Mouse (Mus musculus): ENCODE measurements at regions not wholly inside any gene's neighbourhood (a gene's known extent, or its start where the extent isn't known, plus 50 kb on each side); places are given as distances from the start of the nearest gene placed in this dataset.

- 86% methylated on average over 10 of the region's 10 CpGs for WGBS
- no peaks in the 10 kb centered on the region for H3K4me1 ChIP-seq
- H3K27me3 ChIP-seq (ENCODE audit: poor library complexity, severe bottlenecking) = no peaks in the 10 kb centered on the region
- H3K36me3 ChIP-seq (replicated peaks) = no peaks in the 10 kb centered on the region
- H3K9me3 ChIP-seq = no peaks in the 10 kb centered on the region
- no peak overlapping the region for H3K4me3 ChIP-seq
- DNase-seq (ENCODE audit: extremely low spot score, low spot score) = no peak
- no peak overlapping the region for H3K27ac ChIP-seq
These were observed 122.1 kb upstream of the Gm26657 start for GRCm38 (mm10) chr4:56617661-56618360.

- DNase-seq (ENCODE audit: extremely low spot score, low spot score) = no peak
- 83% methylated on average over 4 of the region's 4 CpGs for WGBS
- no peak overlapping the region for H3K4me3 ChIP-seq
- no peaks in the 10 kb centered on the region for H3K36me3 ChIP-seq (replicated peaks)
- H3K27ac ChIP-seq = no peak overlapping the region
- H3K9me3 ChIP-seq = no peaks in the 10 kb centered on the region
- H3K27me3 ChIP-seq (ENCODE audit: poor library complexity, severe bottlenecking) = no peaks in the 10 kb centered on the region
- H3K4me1 ChIP-seq = no peaks in the 10 kb centered on the region
These were observed 127.5 kb upstream of the Gm26657 start for GRCm38 (mm10) chr4:56612325-56612724.

DNA sequence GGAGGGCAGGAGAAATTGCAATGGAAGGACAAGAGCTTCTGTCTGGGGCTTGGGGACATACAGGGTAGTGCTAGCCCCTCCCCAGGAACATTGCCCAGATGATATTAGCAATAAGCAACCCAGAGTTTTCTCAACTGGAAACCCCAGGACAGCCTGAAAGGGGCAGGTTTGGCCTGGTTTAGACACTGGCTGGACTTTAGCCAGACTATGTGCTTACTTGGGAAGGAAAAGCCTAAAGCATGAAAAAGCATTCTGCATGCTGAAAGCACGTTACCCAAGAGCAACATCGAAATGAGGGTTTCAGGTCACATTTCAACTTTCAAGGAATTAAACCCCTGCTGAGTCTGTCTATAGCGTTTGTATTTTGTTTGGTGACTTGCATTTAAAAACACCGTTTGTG, 128.1 kb upstream of the Gm26657 start:
- no peaks in the 10 kb centered on the region for H3K27me3 ChIP-seq (ENCODE audit: poor library complexity, severe bottlenecking)
- H3K4me3 ChIP-seq = no peak overlapping the region
- no peak for DNase-seq (ENCODE audit: extremely low spot score, low spot score)
- no peaks in the 10 kb centered on the region for H3K9me3 ChIP-seq
- H3K4me1 ChIP-seq = no peaks in the 10 kb centered on the region
- WGBS = 39% methylated on average over 4 of the region's 4 CpGs
- no peaks in the 10 kb centered on the region for H3K36me3 ChIP-seq (replicated peaks)
- H3K27ac ChIP-seq = no peak overlapping the region

DNA sequence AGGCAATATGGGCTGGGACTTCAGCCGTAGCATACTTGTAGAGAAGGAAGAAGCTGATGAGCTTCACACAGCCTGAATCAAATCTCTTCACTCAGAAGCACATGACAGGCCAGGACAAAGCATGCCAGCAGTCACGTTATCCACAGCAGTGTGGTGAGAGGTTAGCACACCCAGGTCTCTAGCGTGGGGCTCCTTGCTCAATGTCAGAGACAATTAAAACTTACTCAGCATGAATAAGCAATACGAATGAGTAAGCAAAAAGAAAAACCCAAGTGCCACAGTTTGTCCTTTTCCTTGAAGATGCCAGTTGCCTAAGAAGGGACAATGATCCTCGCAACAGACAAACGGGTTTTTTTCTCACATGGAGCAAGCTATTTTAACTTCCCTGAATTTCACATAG, 129.6 kb upstream of the Gm26657 start:
- no peaks in the 10 kb centered on the region for H3K36me3 ChIP-seq (replicated peaks)
- H3K4me1 ChIP-seq = no peaks in the 10 kb centered on the region
- H3K9me3 ChIP-seq = no peaks in the 10 kb centered on the region
- H3K27ac ChIP-seq = no peak overlapping the region
- DNase-seq (ENCODE audit: extremely low spot score, low spot score) = no peak
- no peaks in the 10 kb centered on the region for H3K27me3 ChIP-seq (ENCODE audit: poor library complexity, severe bottlenecking)
- 76% methylated on average over 6 of the region's 6 CpGs for WGBS
- H3K4me3 ChIP-seq = no peak overlapping the region

- Histone ChIP-seq H3K27ac (no peak overlapping the region), H3K36me3 (replicated peaks) (no peaks in the 10 kb centered on the region), H3K4me1 (no peaks in the 10 kb centered on the region), H3K9me3 (no peaks in the 10 kb centered on the region), H3K27me3 (ENCODE audit: poor library complexity, severe bottlenecking) (no peaks in the 10 kb centered on the region), H3K4me3 (no peak overlapping the region)
- no peak for DNase-seq (ENCODE audit: extremely low spot score, low spot score)
- 91% methylated on average over 4 of the region's 4 CpGs for WGBS
These were observed 131.2 kb upstream of the Gm26657 start for GRCm38 (mm10) chr4:56608701-56609100.

- Histone ChIP-seq H3K4me3 (no peak overlapping the region), H3K27me3 (ENCODE audit: poor library complexity, severe bottlenecking) (no peaks in the 10 kb centered on the region), H3K4me1 (no peaks in the 10 kb centered on the region), H3K36me3 (replicated peaks) (no peaks in the 10 kb centered on the region), H3K27ac (no peak overlapping the region), H3K9me3 (no peaks in the 10 kb centered on the region)
- WGBS = 90% methylated on average over 2 of the region's 2 CpGs
- no peak for DNase-seq (ENCODE audit: extremely low spot score, low spot score)
These were observed 141.5 kb upstream of the Gm26657 start for GRCm38 (mm10) chr4:56598398-56598797.

- no peaks in the 10 kb centered on the region for H3K36me3 ChIP-seq (replicated peaks)
- no peaks in the 10 kb centered on the region for H3K27me3 ChIP-seq (ENCODE audit: poor library complexity, severe bottlenecking)
- no peaks in the 10 kb centered on the region for H3K4me1 ChIP-seq
- no peak for DNase-seq (ENCODE audit: extremely low spot score, low spot score)
- H3K27ac ChIP-seq = no peak overlapping the region
- H3K9me3 ChIP-seq = no peaks in the 10 kb centered on the region
- H3K4me3 ChIP-seq = no peak overlapping the region
These were observed 141.9 kb upstream of the Gm26657 start for GRCm38 (mm10) chr4:56597931-56598330.

- H3K27me3 ChIP-seq (ENCODE audit: poor library complexity, severe bottlenecking) = no peaks in the 10 kb centered on the region
- H3K9me3 ChIP-seq = no peaks in the 10 kb centered on the region
- no peak for DNase-seq (ENCODE audit: extremely low spot score, low spot score)
- no peak overlapping the region for H3K27ac ChIP-seq
- no peaks in the 10 kb centered on the region for H3K4me1 ChIP-seq
- WGBS = 80% methylated on average over 3 of the region's 3 CpGs
- no peak overlapping the region for H3K4me3 ChIP-seq
- no peaks in the 10 kb centered on the region for H3K36me3 ChIP-seq (replicated peaks)
These were observed 157.5 kb upstream of the Gm26657 start for GRCm38 (mm10) chr4:56582405-56582804.

DNA sequence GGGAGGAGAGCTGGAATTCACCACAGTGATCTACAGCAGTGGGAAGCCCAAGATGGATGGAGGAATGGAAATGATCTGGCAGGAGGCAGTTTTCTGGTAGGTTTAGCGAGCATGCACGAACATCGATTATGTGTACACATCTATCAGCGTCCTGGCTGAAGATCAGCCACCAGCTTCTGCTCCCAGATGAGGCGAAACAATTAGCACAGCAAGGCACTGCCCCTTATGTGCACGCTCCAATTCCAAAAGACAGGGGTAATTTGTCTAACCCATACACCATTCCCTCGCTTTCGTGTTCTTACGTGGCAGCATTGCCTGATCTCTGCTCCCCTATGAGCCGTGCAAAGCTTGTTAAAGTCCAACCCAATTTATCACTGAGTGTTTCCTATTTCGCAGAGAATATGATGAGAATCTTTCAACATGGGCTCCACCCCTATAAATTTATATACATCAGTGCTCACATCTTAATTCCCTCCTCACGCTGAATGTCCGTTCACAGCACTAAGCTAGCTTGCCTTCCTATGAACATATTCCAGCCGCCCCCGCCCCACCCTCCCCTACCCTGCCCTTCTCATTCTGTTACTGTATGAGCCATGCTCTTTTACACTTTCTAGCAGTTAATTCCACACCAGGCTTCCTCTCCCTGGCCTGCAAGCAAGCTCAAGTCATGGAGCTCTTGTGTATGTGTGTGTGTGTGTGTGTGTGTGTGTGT, 162.9 kb upstream of the Gm26657 start:
- DNase-seq (ENCODE audit: extremely low spot score, low spot score) = no peak
- H3K4me3 ChIP-seq = no peak overlapping the region
- 94% methylated on average over 15 of the region's 15 CpGs for whole genome bisulfite sequencing

GRCm38 (mm10) chr4:56552126-56552525, 187.7 kb upstream of the Gm26657 start:
- DNase-seq (ENCODE audit: extremely low spot score, low spot score) = no peak
- Histone ChIP-seq H3K27me3 (ENCODE audit: poor library complexity, severe bottlenecking) (no peaks in the 10 kb centered on the region), H3K9me3 (no peaks in the 10 kb centered on the region)

More for the DNA sequence above, 162.9 kb upstream of the Gm26657 start:
- no peaks in the 10 kb centered on the region for H3K9me3 ChIP-seq
- H3K4me1 ChIP-seq = no peaks in the 10 kb centered on the region
- H3K27me3 ChIP-seq (ENCODE audit: poor library complexity, severe bottlenecking) = no peaks in the 10 kb centered on the region
- H3K27ac ChIP-seq = no peak overlapping the region
- H3K36me3 ChIP-seq (replicated peaks) = no peaks in the 10 kb centered on the region

DNA sequence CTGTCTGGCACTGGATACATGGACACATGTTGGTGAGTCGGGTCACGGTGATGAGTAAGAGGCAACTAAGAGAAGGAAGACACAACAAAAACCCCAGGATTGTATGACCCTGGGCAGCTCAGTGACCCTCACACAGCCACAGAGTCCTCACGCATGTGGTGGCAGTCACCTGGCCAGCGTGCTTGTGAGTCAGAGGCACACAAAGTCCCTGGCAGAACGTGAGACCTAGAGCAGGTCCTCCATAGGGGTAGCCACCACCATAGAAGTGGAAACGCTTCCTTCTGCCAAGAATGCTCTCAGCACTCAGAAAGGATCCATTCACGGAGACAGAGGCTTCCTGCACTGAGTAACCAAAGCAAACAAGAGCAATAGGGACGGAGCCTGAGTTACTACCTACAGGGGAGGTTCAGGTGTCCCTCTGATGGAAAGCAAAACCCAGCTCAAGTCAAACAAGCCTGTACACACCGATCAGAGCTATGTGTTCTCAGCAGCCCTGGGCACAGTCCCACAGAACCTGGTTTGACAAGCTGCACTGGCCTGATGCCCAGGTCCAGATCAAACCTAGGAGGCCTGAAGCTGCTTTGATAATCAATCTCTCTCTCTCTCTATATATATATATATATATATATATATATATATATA, 206.4 kb upstream of the Gm26657 start:
- Histone ChIP-seq H3K9me3 (no peaks in the 10 kb centered on the region), H3K4me1 (no peaks in the 10 kb centered on the region), H3K27ac (no peak overlapping the region), H3K36me3 (replicated peaks) (no peaks in the 10 kb centered on the region), H3K4me3 (no peak overlapping the region), H3K27me3 (ENCODE audit: poor library complexity, severe bottlenecking) (no peaks in the 10 kb centered on the region)
- DNase-seq (ENCODE audit: extremely low spot score, low spot score) = no peak
- 89% methylated on average over 9 of the region's 9 CpGs for WGBS

More at GRCm38 (mm10) chr4:56552126-56552525, 187.7 kb upstream of the Gm26657 start:
- Histone ChIP-seq H3K4me3 (no peak overlapping the region), H3K27ac (no peak overlapping the region), H3K4me1 (no peaks in the 10 kb centered on the region), H3K36me3 (replicated peaks) (no peaks in the 10 kb centered on the region)

DNA sequence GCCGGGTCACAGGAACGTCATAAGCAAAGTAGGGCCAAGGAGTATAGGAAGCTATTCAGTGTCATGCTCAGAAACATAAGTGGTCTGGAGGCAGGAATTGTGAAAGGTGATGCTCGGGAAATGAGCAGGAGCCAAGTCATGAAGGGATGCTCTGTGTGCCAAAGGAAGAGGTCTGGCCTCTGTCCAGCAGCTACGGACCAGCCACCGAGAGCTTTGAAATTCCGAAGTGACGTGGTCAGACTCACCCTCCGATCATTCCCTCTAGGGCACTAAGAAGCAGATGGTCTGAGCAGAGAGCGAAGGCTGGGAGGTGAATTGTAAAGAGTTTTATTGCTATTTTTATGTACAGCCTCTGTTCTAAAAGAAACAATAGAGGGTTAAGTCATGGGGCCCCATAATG, 206.9 kb upstream of the Gm26657 start:
- Histone ChIP-seq H3K9me3 (no peaks in the 10 kb centered on the region), H3K4me1 (no peaks in the 10 kb centered on the region), H3K27ac (no peak overlapping the region), H3K36me3 (replicated peaks) (no peaks in the 10 kb centered on the region), H3K27me3 (ENCODE audit: poor library complexity, severe bottlenecking) (no peaks in the 10 kb centered on the region), H3K4me3 (no peak overlapping the region)
- 93% methylated on average over 9 of the region's 9 CpGs for WGBS
- DNase-seq (ENCODE audit: extremely low spot score, low spot score) = no peak

DNA sequence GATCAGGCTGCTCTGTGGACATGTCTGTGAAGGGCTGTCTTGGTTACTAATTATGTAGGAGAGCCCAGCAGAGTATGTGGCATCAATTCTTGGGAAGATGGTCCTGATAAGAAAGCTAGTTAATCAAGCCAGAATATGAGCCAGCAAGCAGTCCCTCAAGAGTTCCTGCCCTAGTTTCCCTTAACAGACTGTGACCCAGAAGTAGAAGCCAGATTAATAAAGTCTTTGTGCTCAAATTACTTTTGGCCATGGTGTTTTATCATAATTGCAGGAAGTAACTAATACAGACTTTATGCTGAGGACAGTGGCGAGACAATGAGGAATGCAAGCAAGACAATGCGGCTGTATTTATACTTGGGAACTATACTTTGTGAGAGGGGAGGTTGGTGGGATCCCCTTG, 211.3 kb upstream of the Gm26657 start:
- WGBS = 93% methylated on average over 2 of the region's 2 CpGs
- Histone ChIP-seq H3K36me3 (replicated peaks) (no peaks in the 10 kb centered on the region), H3K9me3 (no peaks in the 10 kb centered on the region), H3K4me1 (no peaks in the 10 kb centered on the region), H3K27ac (no peak overlapping the region), H3K4me3 (no peak overlapping the region), H3K27me3 (ENCODE audit: poor library complexity, severe bottlenecking) (no peaks in the 10 kb centered on the region)
- no peak for DNase-seq (ENCODE audit: extremely low spot score, low spot score)
